Mouse (Mus musculus): ENCODE results near the gene Stat5a.

Stat5a gene

DNA sequence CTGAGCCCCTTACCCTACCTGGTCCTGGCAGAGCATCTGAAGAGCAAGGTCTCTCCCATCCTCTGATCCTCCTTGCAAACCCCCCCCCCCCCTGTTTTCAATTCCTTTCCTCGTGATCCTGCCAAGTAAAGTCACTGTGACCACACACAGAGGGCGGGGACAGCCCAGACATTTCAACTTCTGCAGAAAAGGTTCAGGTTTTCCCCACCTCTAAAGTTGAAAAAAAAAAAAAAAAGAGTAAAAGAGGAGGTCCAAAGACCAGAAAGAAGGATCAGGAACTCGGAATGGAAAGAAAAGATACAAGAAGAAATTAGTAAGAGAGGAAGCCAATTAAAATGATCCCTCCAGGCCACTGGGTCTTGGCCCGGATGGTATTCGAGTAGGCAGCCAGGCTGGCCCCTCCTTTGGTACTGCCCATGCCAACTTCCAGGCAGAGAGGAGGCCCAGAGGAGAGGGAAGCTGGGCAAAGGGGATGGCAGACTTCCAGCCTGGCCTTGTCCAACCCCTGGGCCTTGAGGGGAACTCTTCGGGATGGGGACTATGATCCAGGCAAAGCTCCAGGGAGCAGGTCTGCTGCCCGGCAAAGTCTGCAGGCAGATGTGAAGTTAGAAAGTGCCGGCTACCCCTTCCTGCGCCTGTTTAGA, at the start of gene Stat5a:
TSS of gene Stat5a (plus strand) at position 417 of the 644 bp plus-strand sequence.
- in situ Hi-C loops (cut with MseI, MboI): no loop called here

DNA sequence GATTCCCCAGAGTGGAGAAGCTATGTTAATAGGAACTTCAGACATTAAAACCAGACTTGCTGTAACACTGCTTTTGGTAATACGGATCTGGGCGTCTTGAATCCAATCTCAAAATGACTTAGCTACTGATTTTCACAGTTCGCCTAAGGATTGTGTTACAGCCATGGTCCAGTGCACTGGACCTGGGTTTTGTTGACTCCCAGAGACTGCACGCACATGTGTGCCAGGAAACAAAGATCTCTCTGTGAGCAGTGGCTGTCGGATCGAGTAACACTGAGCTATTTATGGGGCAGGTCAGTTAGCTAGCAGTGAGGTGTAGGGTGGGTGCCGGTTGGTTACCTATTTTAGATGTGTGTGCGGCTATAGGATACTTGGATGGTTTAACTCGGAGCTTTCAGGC, 48.6 kb upstream of the Stat5a start:
- in situ Hi-C loops (cut with MseI, MboI): no loop called here

DNA sequence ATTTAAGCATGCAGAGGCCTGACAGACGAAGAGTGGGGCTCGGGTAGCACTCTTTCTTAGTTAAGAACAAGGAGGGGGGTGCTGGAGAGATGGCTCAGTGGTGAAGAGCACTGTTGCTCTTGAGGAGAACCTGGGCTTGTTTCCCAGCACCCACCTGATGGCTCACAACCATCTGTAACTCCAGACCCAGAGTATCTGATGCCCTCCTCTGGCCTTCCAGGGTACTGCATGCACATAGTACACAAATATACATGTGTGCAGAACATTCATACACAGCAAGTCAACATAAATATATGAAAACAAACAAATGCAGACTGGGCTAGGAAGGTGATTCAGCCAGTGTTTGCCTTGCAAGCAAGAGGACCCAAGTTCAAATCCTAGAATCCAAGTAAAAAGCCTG, 48.0 kb upstream of the Stat5a start:
- in situ Hi-C loops (cut with MseI, MboI): no loop called here

DNA sequence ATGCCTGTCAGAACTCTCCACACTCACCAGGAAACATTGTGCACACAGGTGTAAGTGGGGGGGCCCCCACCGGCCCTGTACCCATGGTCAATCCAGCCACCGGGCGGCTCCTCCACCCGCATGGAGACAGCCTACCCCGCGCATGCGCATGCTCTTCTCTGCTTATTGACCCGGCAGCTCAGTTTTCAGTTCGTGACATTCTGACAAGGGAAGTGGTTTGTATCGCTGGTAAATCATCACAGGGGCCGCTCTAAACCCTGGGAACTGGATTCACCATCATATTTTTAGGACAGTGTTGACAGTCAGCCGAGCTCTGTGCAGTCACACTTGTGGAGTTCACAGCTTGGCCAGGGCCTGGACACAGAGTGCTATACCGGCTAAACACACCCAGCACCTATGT, 44.7 kb upstream of the Stat5a start:
- in situ Hi-C loops (cut with MseI, MboI): no loop called here

DNA sequence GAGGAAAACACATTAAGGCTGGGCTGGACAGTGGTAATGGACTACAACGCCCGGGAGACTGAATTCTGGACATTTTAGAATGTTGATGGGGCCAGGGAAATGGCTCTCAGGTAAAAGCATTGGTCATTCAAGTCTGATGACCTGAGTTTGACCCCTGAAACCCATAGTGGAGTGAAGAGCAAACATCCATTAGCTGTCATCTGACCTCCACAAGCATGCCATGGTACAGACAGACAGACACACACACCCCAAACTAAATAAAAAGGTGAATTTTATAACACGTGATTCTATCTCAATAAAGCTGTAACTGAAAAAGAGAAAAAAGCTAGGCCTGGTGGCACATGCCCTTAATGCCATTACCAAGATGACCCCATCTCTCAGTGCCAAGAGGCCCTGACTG, 42.8 kb upstream of the Stat5a start:
- in situ Hi-C loops (cut with MseI, MboI): no loop called here

DNA sequence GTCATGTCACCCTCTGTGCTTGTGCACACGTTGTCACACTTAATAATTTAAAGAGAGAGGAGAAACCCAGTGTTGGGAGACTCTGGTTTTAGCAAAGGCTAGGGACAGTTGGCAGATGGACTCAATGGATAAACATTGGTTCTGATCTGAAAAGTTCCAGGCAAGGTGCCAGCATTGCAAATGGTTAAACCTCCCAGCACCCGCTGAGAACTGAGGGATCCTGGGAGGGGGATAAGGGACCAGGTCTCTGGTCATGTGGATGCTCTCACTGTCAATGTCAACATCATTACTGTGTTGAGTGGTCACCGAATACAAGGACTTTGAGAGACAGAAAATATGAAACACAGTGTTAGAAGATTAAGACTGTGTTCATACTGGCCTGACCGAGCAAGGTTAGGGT, 42.4 kb upstream of the Stat5a start:
- in situ Hi-C loops (cut with MseI, MboI): no loop called here

DNA sequence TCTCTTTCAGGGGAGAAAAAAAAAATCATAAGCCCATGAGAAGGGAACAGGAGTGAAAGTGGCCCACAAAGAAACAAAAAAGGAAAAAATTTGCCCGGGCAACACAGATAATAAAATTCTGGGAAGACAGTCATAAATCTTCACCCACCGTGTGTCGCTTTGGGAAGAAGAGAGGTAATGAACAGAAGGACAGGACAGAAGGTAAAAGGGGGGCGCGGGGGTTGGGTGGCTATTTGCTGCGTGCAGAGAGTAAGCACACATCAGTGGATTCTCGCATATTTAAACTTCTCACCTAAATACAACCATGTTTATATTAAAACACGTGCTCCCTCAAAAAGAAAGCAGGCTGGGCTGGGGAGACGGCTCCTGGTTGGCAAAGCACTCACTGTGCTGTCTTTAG, 41.8 kb upstream of the Stat5a start:
- in situ Hi-C loops (cut with MseI, MboI): no loop called here

DNA sequence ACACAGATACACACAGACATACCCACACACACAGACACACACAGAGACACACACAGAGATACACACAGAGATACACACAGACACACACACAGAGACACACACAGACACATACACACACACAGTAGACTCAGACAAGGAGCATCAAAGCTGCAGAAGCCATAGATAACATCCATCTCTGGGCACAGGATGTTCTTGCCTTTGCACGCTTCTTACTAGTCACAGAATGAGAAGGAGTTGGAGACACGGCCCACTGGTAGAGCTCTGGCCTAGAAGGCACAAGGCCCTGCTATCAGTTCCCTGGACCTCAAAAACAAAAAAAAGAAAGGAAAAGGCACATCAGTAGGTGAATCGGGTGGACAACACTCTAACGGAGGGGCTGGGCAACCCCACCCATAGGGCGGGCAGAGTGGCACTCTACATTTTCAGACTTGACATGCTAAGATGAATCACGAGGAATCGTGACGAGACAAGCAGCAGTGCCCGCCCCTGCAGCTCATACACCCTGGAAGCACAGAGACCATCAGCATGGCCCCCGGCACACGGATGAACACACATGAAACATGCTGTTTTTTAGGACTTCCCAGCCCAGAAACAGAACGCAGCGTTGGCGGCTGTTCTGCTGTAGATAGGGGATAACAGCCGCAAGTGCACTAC, 40.7 kb upstream of the Stat5a start:
- in situ Hi-C loops (cut with MseI, MboI): no loop called here

DNA sequence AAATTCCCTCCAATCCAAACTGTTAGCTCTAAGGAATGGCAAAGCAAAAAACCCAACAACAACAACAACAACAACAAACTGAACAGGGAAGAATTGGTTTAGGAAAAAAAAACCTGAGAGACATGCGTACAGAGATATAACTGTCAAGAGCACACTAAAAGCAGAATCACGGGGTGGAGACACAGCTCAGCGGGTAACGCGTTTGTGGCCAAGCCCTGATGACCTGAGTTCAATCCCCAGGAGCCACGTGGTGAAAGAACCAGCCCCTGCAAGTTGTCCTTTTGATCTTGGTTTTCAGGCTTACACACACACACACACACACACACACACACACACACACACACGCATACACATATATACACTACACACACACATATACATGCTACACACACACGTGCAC, 40.1 kb upstream of the Stat5a start:
- in situ Hi-C loops (cut with MseI, MboI): no loop called here

DNA sequence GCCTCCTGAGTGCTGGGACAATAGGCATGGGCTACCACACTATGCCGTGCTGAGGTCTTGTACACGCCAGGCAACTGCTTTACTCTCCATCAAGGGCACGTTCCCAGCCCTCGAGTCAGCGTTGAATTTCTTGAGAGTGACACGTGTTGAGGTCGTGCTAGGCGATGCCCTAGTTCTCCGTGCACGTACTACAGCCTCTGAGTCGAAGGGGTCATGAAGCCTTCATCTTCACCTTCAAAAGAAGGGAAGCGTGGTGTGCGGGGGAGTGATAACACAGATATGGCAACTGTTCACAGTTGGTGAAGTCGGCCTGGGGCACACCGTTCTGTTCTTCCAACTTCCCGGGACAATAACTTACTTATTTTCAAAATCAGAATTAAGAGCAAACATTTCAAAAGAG, 39.5 kb upstream of the Stat5a start:
- in situ Hi-C loops (cut with MseI, MboI): no loop called here

DNA sequence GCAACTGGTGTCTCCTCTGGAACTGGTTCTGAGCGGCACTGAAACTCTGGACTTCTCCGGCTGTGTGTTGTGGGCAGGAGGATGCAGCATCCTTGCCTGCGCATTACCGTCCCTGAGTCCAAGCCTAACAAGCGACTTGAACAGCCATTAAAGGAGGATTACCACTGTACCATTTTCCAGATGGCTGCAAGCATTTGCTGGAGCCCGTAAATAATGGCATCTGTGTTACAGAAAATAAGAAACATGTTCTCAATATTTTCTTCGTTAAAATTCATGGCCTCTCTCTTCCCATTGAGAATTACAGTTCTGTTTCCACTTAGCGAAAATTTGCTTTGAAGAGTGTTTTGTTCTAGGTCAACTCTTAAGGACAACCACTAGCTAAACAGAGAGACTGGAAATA, 39.1 kb upstream of the Stat5a start:
- in situ Hi-C loops (cut with MseI, MboI): no loop called here

DNA sequence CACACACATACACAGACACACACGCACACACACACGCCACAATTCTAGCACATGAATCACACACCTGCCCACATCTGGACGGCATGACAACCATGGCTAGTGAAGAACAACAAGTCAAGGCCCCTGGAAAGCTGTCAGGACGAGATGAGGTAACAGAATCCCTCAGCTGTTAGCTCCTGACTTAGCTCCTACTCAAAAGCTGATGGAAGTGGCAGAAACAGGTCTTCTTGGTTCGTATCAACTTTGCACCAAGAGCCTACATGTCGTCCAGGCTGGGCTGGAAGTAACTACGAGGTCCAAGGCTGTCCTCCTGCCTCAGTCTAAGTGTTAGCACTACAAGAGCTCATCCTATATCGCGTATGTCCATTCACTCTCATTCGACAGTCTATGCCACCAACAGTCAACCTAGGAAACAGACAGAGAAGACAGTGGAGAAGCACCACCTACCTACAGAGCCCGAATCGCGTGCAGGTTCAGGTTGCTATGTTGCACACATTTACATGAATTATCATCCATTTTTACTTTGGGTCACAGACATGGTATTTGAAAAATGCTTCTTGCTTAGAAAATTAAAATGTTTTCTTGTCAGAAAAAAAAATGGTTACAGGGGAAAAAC, 37.4 kb upstream of the Stat5a start:
- in situ Hi-C loops (cut with MseI, MboI): no loop called here

DNA sequence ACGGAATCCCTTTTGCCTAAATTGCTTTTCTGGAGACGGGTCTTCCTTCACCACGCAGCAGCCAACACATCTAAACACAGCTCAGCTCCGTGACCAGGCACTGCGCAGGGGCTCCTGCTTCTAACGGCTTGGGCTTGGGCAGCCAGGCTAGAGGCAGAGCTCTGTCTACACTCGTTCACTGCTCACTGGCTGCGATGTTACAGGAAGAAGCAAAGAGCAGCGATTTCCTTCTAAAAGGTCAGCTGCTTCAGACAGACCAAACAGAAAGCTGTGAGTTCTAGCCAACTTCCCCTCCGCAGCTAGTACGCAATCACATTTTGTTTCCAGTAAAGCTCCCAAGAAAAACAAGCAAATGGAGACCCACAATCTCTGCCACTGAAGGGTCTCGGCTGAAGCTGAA, 36.8 kb upstream of the Stat5a start:
- in situ Hi-C loops (cut with MseI, MboI): no loop called here

DNA sequence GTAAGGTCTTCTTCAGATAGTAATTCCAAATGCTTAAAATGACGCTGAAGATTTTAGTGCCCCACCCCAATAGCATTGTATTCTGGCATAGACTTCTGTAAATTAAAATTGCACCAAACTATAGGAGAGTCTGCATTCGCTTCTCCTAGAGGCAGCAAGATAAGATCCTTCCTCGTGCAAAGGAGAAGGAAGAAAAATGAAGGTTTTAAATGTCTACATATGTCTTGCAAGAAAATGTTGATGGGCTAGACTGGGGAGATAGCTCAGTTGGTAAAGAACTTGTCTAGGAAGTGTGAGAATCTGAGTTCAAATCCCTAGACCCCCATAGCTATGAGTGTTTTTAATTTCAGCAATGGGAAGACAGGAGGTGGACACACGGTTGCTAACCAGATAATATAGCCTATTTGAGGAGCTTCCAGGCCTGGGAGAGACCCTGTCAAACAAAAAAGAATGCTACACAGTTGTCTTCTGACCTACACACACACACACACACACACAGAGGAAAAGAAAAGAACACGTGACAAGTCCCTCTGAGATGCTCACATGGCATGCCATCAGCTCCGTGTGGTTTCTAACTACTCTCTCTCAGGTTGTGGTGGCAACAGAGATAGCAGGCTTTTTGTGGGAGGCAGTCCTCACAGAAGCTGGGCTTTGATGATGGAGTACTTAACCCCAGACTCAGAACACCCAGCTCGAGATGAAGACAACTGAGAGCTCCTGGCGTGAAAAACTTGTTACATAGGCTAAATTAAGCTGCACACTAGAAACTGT, 35.4 kb upstream of the Stat5a start:
- in situ Hi-C loops (cut with MseI, MboI): no loop called here

DNA sequence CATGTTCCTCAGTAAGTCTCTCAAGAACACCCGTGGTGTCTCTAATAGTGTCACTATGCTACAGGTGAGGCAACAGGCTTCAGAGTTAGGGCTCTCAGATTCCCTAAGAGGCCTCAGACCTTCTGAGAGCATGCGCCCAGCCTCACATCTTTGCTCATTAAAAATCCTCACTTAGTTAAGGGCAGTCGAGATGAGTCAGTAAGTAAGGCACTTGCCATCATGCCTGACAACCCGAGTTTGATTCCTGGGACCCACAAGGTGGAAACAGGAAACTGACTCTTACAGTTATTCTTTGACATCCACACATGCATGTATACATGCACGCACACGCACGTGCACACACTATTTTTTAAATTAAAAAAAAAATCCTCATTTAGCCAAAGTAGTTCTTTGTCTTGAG, 34.7 kb upstream of the Stat5a start:
- in situ Hi-C loops (cut with MseI, MboI): no loop called here

DNA sequence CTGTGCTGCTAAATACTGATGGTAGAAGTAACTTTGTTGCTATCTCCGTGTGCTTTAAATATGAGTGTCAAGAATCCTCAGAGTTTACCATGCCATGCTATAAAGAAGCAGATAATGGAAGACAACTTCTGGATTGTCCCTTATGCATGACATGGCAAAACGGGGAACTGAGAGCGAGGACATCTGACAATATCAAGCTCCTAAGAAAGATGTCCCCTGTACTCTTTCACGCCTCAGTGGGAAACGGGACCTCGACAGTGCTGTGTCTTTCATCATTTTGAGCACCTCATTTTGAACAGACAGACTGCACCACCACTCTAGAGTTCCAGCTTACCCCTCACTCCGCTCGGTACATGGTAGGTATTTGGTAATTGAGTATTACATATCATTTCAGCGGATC, 33.7 kb upstream of the Stat5a start:
- in situ Hi-C loops (cut with MseI, MboI): no loop called here

DNA sequence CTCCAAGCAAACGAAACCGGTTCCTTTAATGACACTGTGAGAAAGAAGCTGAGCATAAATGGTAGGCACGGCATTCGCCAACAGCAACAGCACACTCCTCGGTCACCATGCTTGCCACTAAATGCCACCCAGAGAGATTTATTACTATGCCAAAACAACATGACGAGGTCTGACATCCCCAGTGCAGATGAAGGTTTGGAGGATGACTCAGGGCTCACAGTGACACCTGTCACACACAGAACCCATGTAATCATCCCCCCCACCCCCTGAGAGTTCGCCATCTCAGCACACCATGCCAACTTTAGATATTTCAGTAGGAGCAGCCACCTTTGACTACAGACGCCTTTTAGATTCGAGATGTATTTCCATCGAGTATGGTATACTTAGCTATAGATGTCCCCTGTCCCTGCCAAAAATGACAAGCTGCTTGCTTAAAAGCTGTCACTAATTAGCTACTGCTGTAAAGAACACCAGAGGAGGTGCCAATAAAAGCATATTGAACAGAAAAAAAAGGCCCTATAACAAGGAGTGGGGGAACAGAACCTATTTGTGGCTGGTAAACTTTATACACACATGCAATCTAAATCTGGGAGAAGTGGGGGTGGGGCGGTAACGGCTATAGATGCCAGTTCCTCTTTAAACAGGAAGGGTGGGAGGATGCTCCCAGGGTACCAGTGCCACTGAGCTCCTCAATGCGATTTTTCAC, 32.8 kb upstream of the Stat5a start:
- in situ Hi-C loops (cut with MseI, MboI): no loop called here

DNA sequence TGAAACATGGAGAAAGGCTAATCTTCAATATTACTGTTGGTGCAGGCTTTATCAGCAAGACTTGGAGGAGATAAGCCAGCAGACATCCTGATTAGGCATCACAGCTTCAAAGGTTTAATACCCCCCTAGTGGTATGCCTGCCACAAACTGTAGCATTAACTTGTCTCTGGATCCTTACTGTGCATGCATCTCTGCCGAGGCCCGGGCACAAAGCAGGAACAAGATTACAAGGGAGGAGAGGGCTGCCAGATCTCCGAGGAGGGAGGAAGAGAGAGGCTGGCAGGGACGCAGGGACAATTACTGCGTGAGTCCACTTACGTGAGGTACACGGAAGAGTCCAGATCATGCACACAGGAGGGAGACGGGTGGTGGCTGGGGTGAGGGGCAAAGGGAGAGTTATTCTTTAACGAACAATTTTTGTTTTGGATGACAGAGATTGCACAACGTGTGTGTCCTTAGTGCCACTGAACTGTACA, 30.4 kb upstream of the Stat5a start:
- in situ Hi-C loops (cut with MseI, MboI): no loop called here

DNA sequence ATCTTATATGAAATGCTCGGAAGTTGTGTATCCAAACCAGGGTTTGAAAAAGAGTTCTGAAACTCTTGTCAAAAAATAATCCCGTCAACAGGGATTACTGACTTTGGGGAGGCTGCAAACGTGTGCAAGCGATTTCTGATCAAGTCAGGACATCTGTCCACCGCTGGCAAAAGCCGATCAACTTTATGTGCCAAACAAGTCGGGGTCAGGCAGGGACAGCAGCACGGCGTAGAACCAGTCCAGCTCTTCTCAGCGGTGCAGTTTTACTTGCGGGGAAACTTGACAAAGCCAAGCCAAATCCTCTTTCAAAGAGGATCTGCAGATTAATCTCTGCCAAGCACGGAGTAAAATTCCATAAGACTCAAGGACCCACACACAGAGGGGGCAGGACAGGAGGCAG, 29.5 kb upstream of the Stat5a start:
- in situ Hi-C loops (cut with MseI, MboI): no loop called here

DNA sequence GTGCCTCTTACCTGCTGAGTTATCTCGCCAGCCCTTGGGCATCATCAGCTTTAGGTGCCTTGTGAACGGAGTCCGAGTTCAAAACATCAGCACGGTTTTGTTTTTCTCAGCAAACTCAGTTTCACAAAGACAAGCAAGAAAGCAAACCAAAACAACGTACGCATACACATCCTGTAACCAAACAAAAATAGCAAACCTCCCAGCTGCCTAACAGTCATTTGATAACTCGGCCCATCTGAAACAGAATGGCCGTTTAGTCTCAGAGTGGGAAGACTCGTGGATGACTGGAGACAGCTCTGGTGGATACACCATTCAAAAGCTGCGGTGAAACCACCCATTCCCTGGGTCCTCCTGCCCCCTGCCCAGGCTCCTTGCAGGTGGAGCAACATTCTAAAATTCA, 27.8 kb upstream of the Stat5a start:
- in situ Hi-C loops (cut with MseI, MboI): no loop called here

DNA sequence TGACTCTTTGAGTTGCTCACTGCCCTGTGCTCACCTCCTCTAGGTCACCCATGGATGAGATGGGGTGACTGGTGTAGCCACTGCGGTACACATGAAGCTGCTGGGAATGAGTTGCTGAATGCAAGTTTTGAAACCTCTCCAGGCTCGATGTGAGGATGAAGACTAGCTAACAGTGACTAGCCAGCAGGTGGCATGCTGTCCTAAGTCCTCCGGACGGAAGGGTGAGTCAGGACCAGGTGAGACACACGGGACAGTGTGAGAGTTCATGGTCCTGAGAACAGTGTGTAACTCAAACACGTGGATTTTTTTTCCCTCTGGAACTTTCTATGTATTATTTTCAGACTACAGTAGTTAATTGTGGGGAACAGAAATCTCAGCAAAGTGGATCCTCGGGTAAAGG, 25.7 kb upstream of the Stat5a start:
- in situ Hi-C loops (cut with MseI, MboI): no loop called here
